8 mouse cellular contexts compared by ENCODE assay signal in genomic region chr16:4213799-4214551, GRCm38 (mm10). TPM values are rescaled to one million over a fixed set of nuclear protein-coding genes. Genes with fewer than 3 reads are reported as not detected.
DNase-seq lines count a peak whose midpoint lies in the region; ATAC-seq lines count a peak whose summit lies in the region.

Gene Crebbp, minus strand, starts transcription at chr16:4213997.

- no peaks in the 10 kb centered on the region for H3K36me3 ChIP-seq in hindbrain, embryonic 16.5 days (ENCODE audit: control insufficient read depth, insufficient read depth, low read length)
- no peaks in the 10 kb centered on the region for H3K36me3 ChIP-seq in macrophage (ENCODE audit: inconsistent target)

- peak within 1 kb of the TSS; percentile 100 for H3K27ac ChIP-seq in hindbrain, embryonic 16.5 days (ENCODE audit: low read depth, low read length)
- no peak within 1 kb of the TSS for H3K27ac ChIP-seq in macrophage

- H3K9me3 ChIP-seq in hindbrain, embryonic 16.5 days (ENCODE audit: control insufficient read depth, low read length): no peaks in the 10 kb centered on the region

- peaks cover 19% of the 10 kb centered on the region for H3K4me1 ChIP-seq in hindbrain, embryonic 16.5 days (ENCODE audit: control insufficient read depth, insufficient read depth, low read depth, low read length)

- peak within 1 kb of the TSS; percentile 99 for H3K9ac ChIP-seq in hindbrain, embryonic 16.5 days (ENCODE audit: low read depth, low read length)

- H3K4me3 ChIP-seq in hindbrain, embryonic 16.5 days (ENCODE audit: low read length): peak within 1 kb of the TSS; percentile 94
- H3K4me3 ChIP-seq in macrophage (ENCODE audit: inconsistent target): peak within 1 kb of the TSS; percentile 66

- peak; percentile 93 for ATAC-seq in hindbrain, embryonic 16.5 days

- peaks cover 41% of the 10 kb centered on the region for H3K79me2 ChIP-seq in macrophage (ENCODE audit: inconsistent target)

- DNase-seq in R1 (ENCODE audit: low read depth, low spot score): peak; percentile 85
- DNase-seq in cerebellum, postnatal 25 days: peak; percentile 97 to 99
- peak; percentile 84 to 87 for DNase-seq in frontal cortex, postnatal 36 days (ENCODE audit: low spot score in 2 of 2)
- DNase-seq in left cerebral cortex, adult 18-20 months (ENCODE audit: low spot score in 2 of 2): peak; percentile 89 to 92
- peak; percentile 91 for DNase-seq in right cerebral cortex, adult 18-20 months
- DNase-seq in urinary bladder, postnatal 10 days (ENCODE audit: low spot score): peak; percentile 68

- peak within 1 kb of the TSS; percentile 84 for H3K4me2 ChIP-seq in hindbrain, embryonic 16.5 days (ENCODE audit: low read length)

- H3K27me3 ChIP-seq in hindbrain, embryonic 16.5 days (replicated peaks; ENCODE audit: control insufficient read depth, insufficient read depth, low read length): no peaks in the 10 kb centered on the region

- under 1% methylated on average over 68 of the region's 92 CpGs for WGBS in hindbrain, embryonic 16.5 days
- WGBS in macrophage (ENCODE audit: missing documents): 2% methylated on average over 65 of the region's 92 CpGs

RNA-seq across cellular contexts. Expression of gene Crebbp, which starts in this region (rescaled TPM):
- 30.7 and 32.1 TPM in 2 replicates for polyA plus RNA-seq in hindbrain, embryonic 16.5 days (2015; fragmentation: Nextera tagmentation; extraction: Ambion mirVana)
- 10 to 100 TPM; 79.7 to 80.6 TPM for total RNA-seq in left cerebral cortex, adult 18-20 months (2021)
- total RNA-seq in macrophage (2018; cell fraction: chromatin; rRNA removed): 100 to 1,000 TPM in 24 of 26 experiments, 10 to 100 TPM in 2; 88.1 to 166 (median 126) TPM
- 10 to 100 TPM; 28.1 to 45.8 (median 38.2) TPM for total RNA-seq in macrophage (2018; cell fraction: cytosol; rRNA removed)
- 10 to 100 TPM; 57.9 to 90.4 (median 74.3) TPM for total RNA-seq in macrophage (2018; cell fraction: nucleus; rRNA removed)
- 9.4 to 13.5 TPM (median 12.6 TPM) in 3 replicates for polyA plus RNA-seq in macrophage (2018)
